Mouse (Mus musculus): ENCODE data around the gene Plcb4. TPM values are rescaled to one million over a fixed set of nuclear protein-coding genes. Genes with fewer than 3 reads are reported as not detected.

The Plcb4 gene
- total RNA-seq, 2 experiments from 2014 or later: 17.3 to 18.2 TPM

DNA sequence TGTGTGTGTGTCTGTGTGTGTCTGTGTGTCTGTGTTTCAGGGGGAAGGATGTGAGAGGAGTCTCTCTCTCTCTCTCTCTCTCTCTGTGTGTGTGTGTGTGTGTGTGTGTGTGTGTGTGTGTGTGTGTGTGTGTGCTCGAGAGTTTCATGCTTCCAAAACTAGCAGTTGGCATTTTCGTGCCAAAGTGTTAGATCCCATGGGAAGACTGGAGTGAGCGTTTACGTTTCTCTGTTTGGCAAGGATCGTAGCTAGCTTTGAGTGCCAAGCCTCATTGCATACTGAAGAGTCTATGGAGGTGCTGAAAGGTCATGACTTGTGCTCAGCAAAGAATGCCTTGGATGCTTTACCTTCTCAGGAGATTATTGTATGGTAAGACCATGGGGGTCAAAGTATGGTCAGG, 259.3 kb downstream of the Plcb4 start:
- no peak for DNase-seq (ENCODE audit: extremely low spot score in 1 of 2, low spot score in 1 of 2)

DNA sequence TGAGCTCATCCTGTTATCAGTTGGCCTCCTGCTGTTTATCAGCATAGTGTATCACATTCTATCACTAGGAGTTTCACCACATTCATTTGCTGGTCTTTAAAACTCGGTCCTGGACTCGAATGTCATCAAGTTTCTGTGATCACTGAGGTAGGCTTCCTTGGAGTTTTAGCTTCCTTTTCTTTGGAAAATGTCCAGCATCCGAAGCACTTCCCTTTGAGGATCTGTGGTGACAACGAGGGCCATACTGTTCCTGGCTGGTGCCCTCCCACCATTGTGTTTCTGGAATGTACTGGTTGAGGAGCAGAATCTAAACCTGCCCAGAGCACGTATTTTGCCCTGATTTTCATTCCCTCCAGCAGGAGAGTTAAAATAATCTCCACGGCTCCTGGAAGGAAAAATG, 260.8 kb downstream of the Plcb4 start:
- no peak for DNase-seq (ENCODE audit: extremely low spot score in 1 of 2, low spot score in 1 of 2)

DNA sequence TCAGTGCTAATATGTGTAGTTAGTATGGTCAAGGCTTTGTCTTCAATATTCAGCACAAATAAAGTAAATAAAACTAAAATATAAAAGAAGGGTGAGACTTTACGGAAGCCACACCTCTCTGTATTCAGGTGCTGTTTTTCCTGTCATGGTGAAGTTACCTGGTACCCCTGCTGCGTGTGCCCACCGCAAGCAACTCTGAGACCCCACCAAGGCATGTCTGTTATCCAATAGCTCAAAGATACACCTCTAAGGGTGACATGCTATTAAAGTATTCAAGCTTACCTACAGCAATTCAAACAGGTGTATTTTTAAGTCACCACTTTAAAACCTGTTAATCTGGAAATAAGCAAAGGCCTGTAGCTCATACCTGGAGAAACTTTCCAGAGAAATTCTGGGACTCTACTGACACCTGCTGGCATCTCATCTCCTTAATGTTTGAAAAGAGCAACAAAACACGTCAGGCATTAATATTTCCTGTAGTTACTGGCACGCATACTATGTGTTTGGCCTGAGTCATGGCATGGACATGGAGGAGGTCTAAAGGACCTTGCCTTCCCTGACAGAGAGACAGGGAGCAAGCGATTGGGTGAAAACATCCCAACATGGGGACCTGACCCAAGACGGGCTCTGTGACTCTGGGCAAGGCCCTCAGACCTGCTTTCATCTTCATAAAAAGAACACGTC, 268.0 kb downstream of the Plcb4 start:
- peak in 1 of 2 experiments; percentile 63 for DNase-seq (ENCODE audit: extremely low spot score in 1 of 2, low spot score in 1 of 2)

DNA sequence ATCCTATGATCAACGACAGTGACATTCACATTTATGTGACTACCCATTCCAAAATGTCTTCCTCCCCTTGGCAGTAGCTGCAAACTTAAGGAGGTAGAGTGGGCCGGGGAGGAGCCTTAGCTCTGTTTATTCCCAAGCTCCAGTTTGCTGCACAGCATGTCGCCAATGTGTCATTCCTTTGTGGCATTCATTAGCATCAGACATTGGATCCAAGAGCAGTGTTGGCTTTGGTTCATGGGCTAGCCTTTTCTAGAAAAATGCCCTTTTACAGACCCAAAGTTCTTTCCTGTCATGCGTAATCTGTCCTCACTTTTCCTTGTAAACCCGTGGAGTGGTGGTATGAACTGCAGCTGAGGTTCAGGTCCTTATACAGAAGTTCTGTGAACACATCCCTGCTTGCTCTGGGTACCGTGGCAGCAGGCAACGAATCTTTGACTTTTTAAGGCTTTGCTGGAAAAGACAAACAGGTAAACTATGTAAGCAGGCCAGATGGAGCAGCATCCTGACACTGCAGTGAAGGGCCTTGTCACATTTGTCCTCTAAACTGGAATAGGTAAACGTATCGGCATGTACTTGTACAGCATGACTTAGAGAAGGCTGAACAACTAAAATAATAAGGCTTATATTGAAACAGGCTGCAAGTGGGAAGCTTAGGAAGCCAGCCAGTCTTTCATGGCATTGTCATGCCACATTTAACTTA, 270.4 kb downstream of the Plcb4 start:
- DNase-seq (ENCODE audit: extremely low spot score in 1 of 2, low spot score in 1 of 2): no peak

DNA sequence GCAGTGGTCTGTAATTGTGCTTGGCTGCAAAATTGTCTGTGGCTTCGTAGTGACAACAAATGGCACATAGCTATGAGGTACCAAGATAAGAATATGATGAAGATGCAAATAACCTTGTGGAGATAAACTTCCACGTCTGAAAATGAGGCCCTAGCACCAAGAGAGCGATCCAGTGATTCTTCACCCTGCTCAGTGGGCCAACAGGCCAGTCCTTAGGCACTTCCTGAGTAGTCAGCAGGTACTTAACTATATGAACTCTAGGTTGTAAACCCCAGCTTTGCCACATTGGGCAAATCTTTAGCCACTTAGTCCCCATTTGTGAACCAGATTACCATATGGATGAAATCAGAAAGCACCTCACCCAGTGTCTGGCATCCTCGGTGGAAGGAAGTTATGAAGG, 271.9 kb downstream of the Plcb4 start:
- DNase-seq (ENCODE audit: extremely low spot score in 1 of 2, low spot score in 1 of 2): no peak

DNA sequence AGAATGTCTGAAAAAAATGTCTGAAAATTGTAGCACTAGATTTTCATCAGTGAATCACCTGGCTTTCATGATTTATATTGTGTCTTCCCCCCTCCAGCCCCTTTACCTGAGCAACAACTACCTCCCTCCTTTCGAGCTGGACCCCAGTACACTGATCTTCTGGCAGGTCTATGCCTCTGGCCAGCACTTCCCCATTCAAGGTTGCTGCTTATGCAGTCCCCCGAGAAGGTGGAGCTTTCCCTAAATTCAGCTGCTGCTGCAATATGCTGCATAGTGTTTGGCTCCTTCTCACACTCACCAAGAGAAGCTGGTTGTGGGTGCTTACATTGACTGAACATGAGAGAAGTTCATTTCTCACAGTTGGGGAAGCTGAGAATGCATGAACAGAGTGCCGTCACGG, 273.8 kb downstream of the Plcb4 start:
- no peak for DNase-seq (ENCODE audit: extremely low spot score in 1 of 2, low spot score in 1 of 2)

DNA sequence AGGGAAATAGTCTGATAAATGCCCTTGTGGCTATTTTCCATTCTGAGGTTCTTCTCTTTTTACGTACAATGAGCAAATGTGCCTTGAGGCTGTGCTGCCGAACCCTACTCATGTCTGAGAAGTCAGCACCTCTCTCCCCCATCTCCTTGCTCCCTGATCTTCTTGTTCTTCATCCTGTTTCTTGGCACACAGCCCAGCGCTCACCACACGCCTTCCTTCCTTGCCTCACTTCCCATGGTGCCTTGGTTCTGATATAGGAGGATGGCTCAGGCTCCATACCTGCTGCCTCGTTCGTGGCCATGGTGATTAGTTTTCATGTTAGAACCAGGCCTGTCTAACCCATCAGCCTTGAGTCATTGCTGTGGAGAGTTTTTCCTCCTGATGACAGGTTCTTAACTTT, 277.6 kb downstream of the Plcb4 start:
- DNase-seq (ENCODE audit: extremely low spot score in 1 of 2, low spot score in 1 of 2): no peak

DNA sequence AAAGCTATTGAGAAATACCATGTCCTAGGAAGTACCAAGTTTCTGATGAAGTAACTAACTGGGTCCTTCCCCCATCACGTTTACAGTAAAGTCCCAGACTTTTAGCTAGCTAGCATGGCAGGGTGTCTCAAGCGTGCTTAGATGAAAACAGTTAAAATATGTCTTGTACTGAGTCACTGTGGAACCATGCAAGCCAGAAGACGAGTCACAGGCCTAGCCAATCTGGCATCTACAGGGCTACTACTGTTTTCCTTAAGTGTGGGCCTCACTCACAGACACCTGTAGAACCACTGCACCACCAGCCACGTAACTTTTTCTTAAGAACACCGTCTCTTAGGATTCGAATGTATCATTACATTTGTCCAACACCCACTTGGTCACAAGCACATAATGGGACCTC, 278.8 kb downstream of the Plcb4 start:
- no peak for DNase-seq (ENCODE audit: extremely low spot score in 1 of 2, low spot score in 1 of 2)

DNA sequence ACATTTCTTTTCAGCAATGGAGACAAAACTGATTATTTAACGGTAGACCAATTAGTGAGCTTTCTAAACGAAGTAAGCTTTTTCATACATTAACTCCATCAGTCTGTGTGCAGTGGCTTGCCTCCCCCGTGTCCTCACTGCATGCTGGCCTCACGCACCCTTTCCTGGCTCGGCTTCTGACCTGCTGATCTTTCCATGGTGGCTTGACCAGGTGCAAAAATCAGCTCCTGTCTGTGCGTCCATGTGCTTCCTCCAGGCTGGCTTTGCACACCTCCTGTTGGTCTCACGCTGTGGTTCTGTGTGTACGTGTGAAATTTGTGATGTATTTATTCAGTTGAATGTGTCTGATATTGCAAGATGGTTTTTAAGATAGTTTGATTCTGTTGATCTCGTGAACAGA, 281.1 kb downstream of the Plcb4 start:
- no peak for DNase-seq (ENCODE audit: extremely low spot score in 1 of 2, low spot score in 1 of 2)

DNA sequence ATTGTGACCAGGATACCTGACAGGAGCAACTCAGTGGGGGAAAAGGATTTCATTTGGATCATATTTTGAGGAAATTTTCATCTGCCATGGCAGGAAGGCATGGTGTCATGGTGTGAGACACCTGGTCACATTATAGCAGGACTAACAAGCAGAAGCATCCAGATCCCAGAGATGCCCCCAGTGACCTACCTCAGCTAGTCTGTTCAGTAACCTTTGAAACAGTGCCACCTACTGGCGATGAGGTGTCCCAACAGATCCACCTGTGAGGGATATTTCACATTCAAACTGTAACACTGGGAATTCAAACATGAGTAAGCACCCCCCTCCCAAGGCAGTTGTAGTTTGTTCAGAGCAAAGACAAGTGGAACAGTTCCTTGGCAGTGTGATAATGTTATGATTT, 289.0 kb downstream of the Plcb4 start:
- no peak for DNase-seq (ENCODE audit: extremely low spot score in 1 of 2, low spot score in 1 of 2)

DNA sequence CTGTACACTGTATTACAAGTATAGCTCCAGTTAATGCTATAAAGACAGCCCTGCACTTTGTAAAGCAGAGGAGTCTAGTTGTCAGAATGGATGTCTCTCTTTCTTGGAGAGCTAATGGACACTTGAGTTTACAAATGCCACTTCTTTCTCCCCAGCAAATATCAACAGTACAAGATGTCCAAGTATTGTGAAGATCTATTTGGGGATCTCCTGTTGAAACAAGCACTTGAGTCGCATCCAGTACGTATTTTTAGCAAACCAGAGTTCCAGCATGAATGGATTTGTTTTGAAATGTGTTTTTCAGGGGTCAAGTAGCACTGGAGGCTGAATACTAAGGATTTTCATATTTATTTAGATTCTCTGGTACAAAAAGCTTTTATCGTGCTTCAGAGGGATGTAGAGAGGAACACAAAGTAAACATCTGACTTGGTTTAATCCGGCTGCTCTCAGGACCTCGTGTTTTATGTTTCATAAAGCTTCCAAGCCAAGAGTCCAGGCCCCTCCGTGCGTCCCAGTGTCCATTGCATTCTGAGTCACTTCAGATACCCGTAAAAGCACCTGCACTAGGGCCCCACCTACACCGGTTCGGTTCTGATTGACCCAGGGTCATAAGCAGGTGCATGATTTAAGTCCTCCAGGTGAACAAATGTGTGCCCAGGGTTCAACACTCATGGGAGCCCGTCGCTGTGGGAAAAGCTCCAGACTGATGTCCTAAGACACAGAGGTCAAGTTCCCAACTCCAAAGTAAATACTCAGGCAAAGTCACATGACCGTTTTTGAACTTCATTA, 296.1 kb downstream of the Plcb4 start:
- no peak for DNase-seq (ENCODE audit: extremely low spot score in 1 of 2, low spot score in 1 of 2)

DNA sequence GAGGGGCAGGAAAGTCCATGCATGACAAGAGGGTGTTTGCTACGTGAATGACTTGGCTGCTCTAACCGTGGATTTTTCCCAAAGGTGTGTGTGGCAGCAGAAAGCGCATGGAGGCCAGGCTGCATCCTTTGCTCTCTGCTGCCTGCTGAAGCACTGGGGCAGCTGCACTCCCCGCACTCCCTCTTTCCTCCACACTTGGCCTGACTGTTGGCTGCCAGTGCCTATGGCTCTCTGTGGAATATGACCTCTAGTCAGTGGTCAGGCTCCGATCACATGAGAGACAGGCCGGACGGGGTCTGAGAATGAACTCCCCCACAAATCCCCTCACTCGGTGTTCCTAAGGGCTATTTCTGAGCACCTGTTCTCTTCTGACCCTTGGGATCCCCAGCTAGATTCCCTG, 297.0 kb downstream of the Plcb4 start:
- no peak for DNase-seq (ENCODE audit: extremely low spot score in 1 of 2, low spot score in 1 of 2)

DNA sequence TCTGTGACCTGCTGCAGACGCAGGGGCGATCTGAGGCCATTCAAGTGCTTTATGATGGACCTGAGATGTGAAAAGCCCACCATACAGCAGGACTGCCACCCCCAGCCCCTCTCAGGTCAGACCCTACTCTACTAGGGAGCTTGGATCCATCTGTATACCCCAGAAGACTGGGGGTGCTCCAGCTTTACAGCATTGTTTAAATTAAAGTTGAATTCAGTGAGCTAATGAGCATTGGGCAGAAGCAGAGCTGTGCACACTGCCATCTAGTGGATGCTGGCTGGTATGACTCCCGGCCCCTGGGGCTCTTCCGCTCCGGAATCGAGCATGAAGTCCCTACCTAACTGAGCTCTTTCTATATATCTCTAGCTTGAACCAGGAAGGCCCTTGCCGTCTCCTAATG, 298.9 kb downstream of the Plcb4 start:
- peak; percentile 56 to 72 for DNase-seq (ENCODE audit: extremely low spot score in 1 of 2, low spot score in 1 of 2)

DNA sequence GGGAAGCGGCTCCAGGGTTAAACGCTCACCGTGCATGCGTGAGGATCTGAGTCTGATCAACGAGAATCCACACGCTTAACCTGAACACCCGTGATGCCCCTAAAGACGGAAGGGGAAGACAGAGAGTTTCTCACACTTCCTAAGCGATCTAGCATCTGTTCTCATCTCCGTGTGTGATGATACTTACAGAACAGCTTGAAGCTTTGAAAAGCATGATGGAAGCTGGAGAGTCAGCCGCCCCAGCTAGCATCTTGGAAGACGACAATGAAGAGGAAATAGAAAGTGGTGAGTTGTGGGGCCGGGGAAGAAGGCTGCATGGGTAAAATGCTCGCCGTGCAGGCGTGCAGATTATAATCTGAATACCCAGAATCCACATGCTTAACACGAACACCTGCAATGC, 299.6 kb downstream of the Plcb4 start:
- DNase-seq (ENCODE audit: extremely low spot score in 1 of 2, low spot score in 1 of 2): no peak

DNA sequence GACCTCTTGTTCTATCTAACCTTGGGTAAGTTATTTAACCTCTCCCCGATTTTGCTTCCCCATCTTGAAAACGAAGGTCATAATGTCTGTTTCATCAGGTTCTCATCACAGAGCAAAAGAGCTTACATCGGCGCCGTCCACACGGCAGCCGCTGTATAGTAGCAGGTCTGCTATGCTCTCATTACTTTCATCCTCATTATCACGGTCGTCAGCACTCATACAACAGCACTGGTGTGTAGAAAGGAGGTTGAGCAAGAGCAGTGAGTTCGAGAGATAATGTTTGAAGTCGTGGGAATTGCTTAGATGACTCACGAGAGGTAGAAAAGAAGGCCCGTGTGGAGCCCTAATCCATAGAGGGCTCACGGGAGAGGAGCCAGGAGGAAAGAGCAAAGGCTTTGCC, 304.3 kb downstream of the Plcb4 start:
- DNase-seq (ENCODE audit: extremely low spot score in 1 of 2, low spot score in 1 of 2): no peak

DNA sequence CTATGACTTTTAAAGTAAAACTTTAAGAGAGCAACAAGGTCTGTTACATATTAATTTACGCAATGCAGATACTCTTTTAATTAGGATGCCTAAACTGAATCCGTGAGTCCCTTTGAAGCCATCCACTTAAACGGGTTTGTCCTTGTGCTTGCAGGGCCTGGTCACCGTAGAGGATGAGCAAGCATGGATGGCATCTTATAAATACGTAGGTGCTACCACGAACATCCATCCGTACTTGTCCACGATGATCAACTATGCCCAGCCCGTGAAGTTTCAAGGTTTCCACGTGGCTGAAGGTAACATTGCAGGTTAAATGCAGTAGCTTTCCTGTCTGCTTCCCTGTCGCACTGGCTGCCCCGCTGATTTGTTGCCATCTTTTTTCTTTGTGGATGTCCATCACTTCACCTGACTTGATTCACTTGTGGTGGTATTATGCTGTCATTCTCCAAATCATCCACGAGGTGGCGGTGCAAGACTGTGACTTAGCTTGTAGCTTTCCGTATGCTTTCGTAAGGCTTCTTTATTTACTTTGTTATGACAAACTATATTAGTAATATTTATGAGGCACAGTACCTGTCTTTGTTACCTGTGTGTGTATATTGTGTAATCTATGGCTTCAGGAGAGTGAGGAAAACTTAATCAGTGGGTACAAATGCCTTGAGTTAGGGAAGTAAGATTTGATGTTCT, 308.2 kb downstream of the Plcb4 start:
- DNase-seq (ENCODE audit: extremely low spot score in 1 of 2, low spot score in 1 of 2): peak; percentile 28 to 74

DNA sequence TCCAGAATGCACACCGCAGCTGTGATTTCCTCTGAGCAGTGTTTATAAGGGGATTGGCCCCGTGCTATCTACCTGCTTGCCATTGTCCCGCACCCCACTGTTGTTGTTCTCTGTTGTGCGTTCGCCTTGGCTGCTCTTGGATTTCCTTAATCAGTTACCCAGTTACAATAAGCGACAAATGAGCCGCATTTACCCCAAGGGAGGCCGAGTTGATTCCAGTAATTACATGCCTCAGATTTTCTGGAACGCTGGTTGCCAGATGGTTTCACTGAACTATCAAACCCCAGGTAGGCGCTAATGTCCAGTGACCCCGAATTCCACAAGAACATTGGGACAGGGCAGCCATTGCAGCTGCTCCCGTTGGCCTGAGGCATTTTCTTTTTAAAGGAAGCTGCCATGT, 309.3 kb downstream of the Plcb4 start:
- DNase-seq (ENCODE audit: extremely low spot score in 1 of 2, low spot score in 1 of 2): no peak

DNA sequence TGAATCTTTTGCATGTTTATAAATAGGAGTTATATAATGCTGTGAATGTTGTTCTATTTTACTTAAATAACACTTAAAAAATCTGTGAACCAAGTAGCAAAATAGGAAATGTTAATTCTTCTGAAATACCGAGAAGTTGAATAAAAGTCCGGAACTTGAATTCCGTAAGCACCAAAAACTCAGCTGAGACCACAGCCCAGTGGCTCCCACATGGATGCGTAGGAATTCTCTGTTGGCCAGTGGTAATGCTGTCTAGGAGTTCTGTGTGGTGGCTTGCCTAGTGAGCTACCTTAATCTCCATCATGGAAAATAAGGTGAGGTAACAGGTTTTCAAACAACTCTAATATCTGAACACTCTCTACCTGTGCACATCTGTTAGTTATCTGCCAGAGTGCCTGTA, 312.1 kb downstream of the Plcb4 start:
- no peak for DNase-seq (ENCODE audit: extremely low spot score in 1 of 2, low spot score in 1 of 2)

DNA sequence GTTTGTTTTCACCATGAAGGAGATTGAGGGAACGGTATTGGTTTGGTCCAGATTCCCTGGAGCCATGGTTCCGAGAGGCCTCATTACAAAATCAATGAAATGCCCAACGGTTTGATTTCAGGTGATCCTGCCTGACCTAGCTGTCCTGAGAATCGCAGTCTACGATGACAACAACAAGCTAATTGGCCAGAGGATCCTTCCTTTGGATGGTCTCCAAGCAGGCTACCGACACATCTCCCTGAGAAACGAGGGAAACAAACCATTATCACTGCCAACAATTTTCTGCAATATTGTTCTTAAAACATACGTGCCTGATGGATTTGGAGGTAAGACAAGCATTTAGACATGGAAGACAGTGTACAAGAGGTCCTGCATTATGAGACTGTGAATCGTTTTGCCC, 317.2 kb downstream of the Plcb4 start:
- DNase-seq (ENCODE audit: extremely low spot score in 1 of 2, low spot score in 1 of 2): no peak

DNA sequence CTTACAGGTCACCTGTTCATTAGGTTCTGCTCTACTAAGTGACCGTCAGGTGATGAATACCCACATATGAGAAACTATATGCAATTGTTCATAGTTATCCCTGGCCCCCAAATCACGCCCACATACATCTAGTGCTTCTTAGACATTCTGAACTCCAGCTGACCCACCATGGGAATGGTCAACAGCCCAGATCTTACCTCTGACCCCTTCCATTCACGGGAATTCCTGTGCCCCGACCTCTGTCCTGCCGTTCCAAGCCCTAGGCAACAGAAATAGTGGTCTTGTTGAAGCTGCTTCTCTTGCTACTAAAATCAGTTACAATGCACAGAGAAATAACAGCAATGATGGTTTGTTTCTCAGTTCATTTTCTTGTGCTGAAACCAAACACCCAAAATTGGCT, 320.0 kb downstream of the Plcb4 start:
- no peak for DNase-seq (ENCODE audit: extremely low spot score in 1 of 2, low spot score in 1 of 2)

DNA sequence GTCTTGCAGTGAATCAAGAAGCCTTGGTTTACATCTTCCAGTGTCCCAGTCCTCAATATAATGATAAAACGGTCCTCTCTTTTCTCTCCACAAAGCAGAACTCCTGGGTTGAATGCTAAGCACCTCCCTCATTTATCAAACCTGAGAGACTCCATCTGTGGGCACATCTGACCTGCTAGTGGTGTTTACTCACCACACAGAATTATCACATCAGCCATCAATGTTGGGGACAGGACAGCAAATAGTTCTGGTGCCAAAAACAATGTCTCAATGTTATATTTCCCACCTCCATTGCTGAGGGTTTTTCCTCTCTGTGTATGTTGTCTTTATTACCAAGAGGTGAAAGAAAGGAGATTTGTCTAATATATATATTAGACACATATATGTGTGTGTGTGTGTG, 321.6 kb downstream of the Plcb4 start:
- no peak for DNase-seq (ENCODE audit: extremely low spot score in 1 of 2, low spot score in 1 of 2)
